Mouse (Mus musculus) ovary, adult 2 months (tissue): ENCODE measurements around the gene Gm10644. TPM values are rescaled to one million over a fixed set of nuclear protein-coding genes. Genes with fewer than 3 reads are reported as not detected.

Source experiments
- polyA plus RNA-seq: library from polyadenylated mRNA; depleted of rRNA; stranded (reverse); fragments of >200 nt; gene quantifications from 2 replicates; pipeline ENCODE4 v1.2.3, GENCODE M21; 2012; rRNA removed

Gm10644 gene
- polyA plus RNA-seq = 1.2 and 2.1 TPM in 2 replicates

GRCm38 (mm10) chr8:83955106-83955957 lies at the start of gene Gm10644, which contains the start of gene Asf1b:
Gene Gm10644 (minus strand): TSS chr8:83955205.
Gene Asf1b (plus strand): TSS chr8:83955507.

GRCm38 (mm10) chr8:84001281-84002000 lies 46.4 kb upstream of the Gm10644 start, which contains the start of gene 1700067K01Rik:
Gene 1700067K01Rik (plus strand): TSS chr8:84001502.

GRCm38 (mm10) chr8:83997511-83998141 lies 42.6 kb upstream of the Gm10644 start, which contains the start of gene Samd1:
Gene Samd1 (plus strand): TSS chr8:83997672.

GRCm38 (mm10) chr8:83972150-83973120 lies 17.4 kb upstream of the Gm10644 start, which contains the start of gene Prkaca:
Gene Prkaca (plus strand): TSS chr8:83972993.

GRCm38 (mm10) chr8:83899363-83900252 lies 55.4 kb downstream of the Gm10644 start, which contains the start of gene Adgrl1:
Gene Adgrl1 (plus strand): TSS chr8:83900105.

Other genes with a start within 250 kb of the Gm10644 start
- gene Ddx39, start 240.0 kb downstream of the Gm10644 start, polyA plus RNA-seq = 42.9 and 48.4 TPM in 2 replicates
- gene Adgre5, start 213.9 kb downstream of the Gm10644 start, polyA plus RNA-seq = 48.9 and 58.5 TPM in 2 replicates
- 162 and 190 TPM in 2 replicates for gene Adgrl1, start 55.1 kb downstream of the Gm10644 start, polyA plus RNA-seq
- gene Asf1b, start 302 bp upstream of the Gm10644 start, polyA plus RNA-seq = 19.7 and 21.1 TPM in 2 replicates
- 64.4 and 81.8 TPM in 2 replicates for gene Prkaca, start 17.8 kb upstream of the Gm10644 start, polyA plus RNA-seq
- 68.8 and 69.5 TPM in 2 replicates for gene Samd1, start 42.5 kb upstream of the Gm10644 start, polyA plus RNA-seq
- 1.7 and 1.8 TPM in 2 replicates for gene 1700067K01Rik, start 46.3 kb upstream of the Gm10644 start, polyA plus RNA-seq
- gene 2210011C24Rik, start 57.0 kb upstream of the Gm10644 start, polyA plus RNA-seq = 1.9 and 3.5 TPM in 2 replicates
- 3.5 and 3.7 TPM in 2 replicates for gene Palm3, start 66.3 kb upstream of the Gm10644 start, polyA plus RNA-seq
- gene Il27ra, start 87.4 kb upstream of the Gm10644 start, polyA plus RNA-seq = 6.1 and 6.3 TPM in 2 replicates
- 6.3 and 7.4 TPM in 2 replicates for gene Rln3, start 89.8 kb upstream of the Gm10644 start, polyA plus RNA-seq
- 0.75 and 1.1 TPM in 2 replicates for gene Gm10643, start 109.9 kb upstream of the Gm10644 start, polyA plus RNA-seq
- 48.2 and 48.7 TPM in 2 replicates for gene Rfx1, start 111.6 kb upstream of the Gm10644 start, polyA plus RNA-seq
- 76.0 and 80.2 TPM in 2 replicates for gene Dcaf15, start 149.6 kb upstream of the Gm10644 start, polyA plus RNA-seq
- gene Podnl1, start 170.8 kb upstream of the Gm10644 start, polyA plus RNA-seq = 18.3 and 59.6 TPM in 2 replicates
- 44.9 and 46.5 TPM in 2 replicates for gene Cc2d1a, start 192.7 kb upstream of the Gm10644 start, polyA plus RNA-seq
- gene 4930432K21Rik, start 192.8 kb upstream of the Gm10644 start, polyA plus RNA-seq = 4.2 and 5.2 TPM in 2 replicates
- gene Nanos3, start 230.0 kb upstream of the Gm10644 start, polyA plus RNA-seq = 2.2 and 4.2 TPM in 2 replicates